Mouse (Mus musculus) brain, adult 10 weeks (tissue): ENCODE measurements around the gene Ccl8. TPM values are rescaled to one million over a fixed set of nuclear protein-coding genes. Genes with fewer than 3 reads are reported as not detected.

Source experiments
- polyA plus RNA-seq: library from polyadenylated mRNA; stranded (reverse); fragments of 350-450 nt; fragmentation: Illumina TruSeq; extraction: RNeasy Lipid Tissue Mini Kit (QIAGEN cat#74804); gene quantifications from one replicate; pipeline ENCODE4 v1.2.3, GENCODE M21; 2015; ENCODE audit warnings: low read depth, low replicate concordance

Gene Ccl8
- not detected for polyA plus RNA-seq

DNA sequence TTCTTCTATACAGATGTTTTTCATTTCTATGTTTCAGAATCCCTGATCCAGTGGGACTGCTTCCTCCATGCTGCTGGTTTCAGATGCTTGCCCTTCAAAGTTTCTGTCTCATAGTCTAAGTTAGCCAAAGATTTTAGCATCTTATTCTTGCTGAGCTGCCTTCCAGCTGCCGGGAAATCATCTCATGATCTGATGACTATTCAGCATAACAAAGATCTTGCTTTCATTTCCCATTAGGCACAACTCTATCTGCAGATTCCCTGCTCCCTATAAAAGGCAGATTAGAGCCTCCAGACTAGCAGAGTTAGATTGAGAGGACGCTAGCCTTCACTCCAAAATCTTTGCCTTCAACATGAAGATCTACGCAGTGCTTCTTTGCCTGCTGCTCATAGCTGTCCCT lies at the start of gene Ccl8:
TSS of gene Ccl8 (plus strand) at position 301 of the 400 bp plus-strand sequence.

DNA sequence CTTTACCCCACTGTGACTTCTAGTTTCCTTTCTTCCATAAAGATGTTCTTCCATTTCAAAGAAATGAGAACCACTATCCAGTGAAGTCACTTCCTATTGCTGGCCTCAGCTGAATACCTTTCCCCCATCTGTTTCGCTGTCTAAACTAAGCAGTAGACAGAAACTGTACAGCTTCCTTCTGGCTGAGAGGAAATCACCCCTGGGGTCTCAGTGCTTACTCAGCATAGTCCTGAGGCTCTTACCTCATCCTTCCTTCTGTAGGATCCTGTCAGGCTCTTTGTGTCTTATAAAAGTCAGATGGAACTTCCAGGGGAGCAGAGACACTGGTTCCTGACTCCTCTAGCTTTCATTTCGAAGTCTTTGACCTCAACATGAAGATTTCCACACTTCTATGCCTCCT lies 13.5 kb upstream of the Ccl8 start, which contains the start of gene Ccl12:
TSS of gene Ccl12 (plus strand) at position 317 of the 400 bp plus-strand sequence.

Other genes starting within 250 kb of the Ccl8 start
- 39.0 TPM for gene Asic2, start 146.7 kb upstream of the Ccl8 start, polyA plus RNA-seq
- gene Ccl2, start 79.6 kb upstream of the Ccl8 start, polyA plus RNA-seq: 1.5 TPM
- not detected for gene Gm17268, start 76.6 kb upstream of the Ccl8 start, polyA plus RNA-seq
- gene Ccl7, start 69.5 kb upstream of the Ccl8 start, polyA plus RNA-seq: not detected
- not detected for gene Ccl11, start 57.4 kb upstream of the Ccl8 start, polyA plus RNA-seq
- gene Ccl12, start 13.3 kb upstream of the Ccl8 start, polyA plus RNA-seq: 1.9 TPM
- gene Ccl1, start 190.5 kb downstream of the Ccl8 start, polyA plus RNA-seq: not detected